14 mouse cellular contexts compared by ENCODE assay signal in genomic region chrX:109238163-109238562, GRCm38 (mm10). TPM values are rescaled to one million over a fixed set of nuclear protein-coding genes. Genes with fewer than 3 reads are reported as not detected.
DNase-seq lines count a peak whose midpoint lies in the region; ATAC-seq and TF ChIP-seq lines count a peak whose summit lies in the region.
"Had no signal": no experiment of that assay in that cellular context is flagged by ENCODE, and none has a peak within 500 bp of the region (broad histone marks: within the 10 kb centered on the region; RNA-seq: fewer than 3 reads in every experiment).

No protein-coding gene starts in this region.

- H3K36me3 ChIP-seq in liver, adult 2 months (ENCODE audit: control insufficient read depth, insufficient read depth, low read length): no peaks in the 10 kb centered on the region
- H3K36me3 ChIP-seq: heart, embryonic 13.5 days; midbrain, embryonic 15.5 days had no signal

- H3K27ac ChIP-seq in liver, adult 2 months (replicated peaks; ENCODE audit: insufficient read depth, low read depth, low read length): no peak overlapping the region
- H3K27ac ChIP-seq: heart, embryonic 13.5 days; midbrain, embryonic 15.5 days had no signal

- intact Hi-C loops in gastrocnemius, postnatal 36 days (cut with DNase I): no loop called here

- H3K79me2 ChIP-seq in liver, adult 2 months (ENCODE audit: control insufficient read depth, insufficient read depth, low read length): no peaks in the 10 kb centered on the region

- H3K9ac ChIP-seq in liver, adult 2 months (ENCODE audit: low read depth, low read length): no peak overlapping the region
- H3K9ac ChIP-seq: heart, embryonic 13.5 days; midbrain, embryonic 15.5 days had no signal

- no peak for TF ChIP-seq POLR2A in liver, adult 2 months (IDR thresholded peaks at IDR 0.05; ENCODE audit: extremely low read depth, insufficient read depth, low read length)

- H3K4me3 ChIP-seq in liver, adult 2 months (ENCODE audit: insufficient read depth, low read depth, low read length): no peak overlapping the region
- H3K4me3 ChIP-seq: heart, embryonic 13.5 days; midbrain, embryonic 15.5 days had no signal

- ATAC-seq in cerebellum, adult (ENCODE audit: insufficient number of reproducible peaks, low FRiP score, low TSS enrichment): no peak
- ATAC-seq: midbrain, embryonic 15.5 days had no signal

- H3K4me1 ChIP-seq in liver, adult 2 months (ENCODE audit: control insufficient read depth, insufficient read depth, low read length): no peaks in the 10 kb centered on the region
- H3K4me1 ChIP-seq: heart, embryonic 13.5 days; midbrain, embryonic 15.5 days had no signal

- no peaks in the 10 kb centered on the region for H3K27me3 ChIP-seq in liver, adult 2 months (ENCODE audit: control insufficient read depth, insufficient read depth, low read length)
- H3K27me3 ChIP-seq: heart, embryonic 13.5 days; midbrain, embryonic 15.5 days had no signal

- TF ChIP-seq CTCF in liver, adult 2 months (IDR thresholded peaks at IDR 0.05; ENCODE audit: low read depth, low read length): peak; percentile 12; the same call in 1 of the 2 replicates

- DNase-seq in gastrocnemius, adult 18-20 months (ENCODE audit: low spot score): peak; percentile 1
- no peak for DNase-seq in gastrocnemius, postnatal 36 days
- DNase-seq in liver, adult 2 months (ENCODE audit: extremely low read depth, low read depth, low spot score): peak; percentile 18
- no peak for DNase-seq in liver
- DNase-seq in MEL-GATA-1-ER (ENCODE audit: extremely low read depth, low read depth): peak; percentile 2
- peak; percentile 31 for DNase-seq in lung, postnatal 36 days
- no peak for DNase-seq in spleen, adult 18-20 months
- DNase-seq: adrenal gland, adult 2 months; kidney, adult 8-10 months had no signal

RNA-seq across cellular contexts. Expression of gene Gm6377, which starts 41.6 kb away (rescaled TPM):
- not detected for total RNA-seq in gastrocnemius, adult 18-20 months (2021)
- not detected for total RNA-seq in gastrocnemius, postnatal 36 days (2021)
- 1.3 and 1.5 TPM in 2 replicates for total RNA-seq in liver, adult 2 months (2014; rRNA removed)
- 0.05 TPM in 1 of 2 replicates, not detected in the other for polyA plus RNA-seq in liver, adult 2 months (2012; rRNA removed)
- total RNA-seq: left cerebral cortex, postnatal 25 days had no signal
- polyA plus RNA-seq: adrenal gland, adult 2 months; stomach, embryonic 14.5 days had no signal

Comparison
In these comparisons a context has a peak if more than half of its experiments do, and no peak if none do; other contexts are left out.
1. DNase-seq: peak in gastrocnemius, adult 18-20 months (single experiment), liver, adult 2 months (single experiment), MEL-GATA-1-ER (single experiment) and lung, postnatal 36 days (single experiment); none in gastrocnemius, postnatal 36 days (0 of 2), liver (single experiment) and spleen, adult 18-20 months (0 of 2).